20 mouse cellular contexts compared by ENCODE assay signal in genomic region chr8:13283200-13283599, GRCm38 (mm10). TPM values are rescaled to one million over a fixed set of nuclear protein-coding genes. Genes with fewer than 3 reads are reported as not detected.
DNase-seq lines count a peak whose midpoint lies in the region; ATAC-seq and TF ChIP-seq lines count a peak whose summit lies in the region.
"Had no signal": no experiment of that assay in that cellular context is flagged by ENCODE, and none has a peak within 500 bp of the region (broad histone marks: within the 10 kb centered on the region; RNA-seq: fewer than 3 reads in every experiment).

No protein-coding gene starts in this region.

- WGBS in forebrain, postnatal 0 days: 76% methylated on average over 1 of the region's 1 CpGs
- WGBS in forebrain, embryonic 13.5 days: 97% methylated on average over 1 of the region's 1 CpGs
- WGBS in kidney, adult 2 months: 72% methylated on average over 1 of the region's 1 CpGs
- WGBS in stomach, postnatal 0 days: 64% methylated on average over 1 of the region's 1 CpGs

- TF ChIP-seq POLR2A in kidney, adult 2 months (IDR thresholded peaks at IDR 0.05; ENCODE audit: low read depth, low read length): no peak

- no peak for ATAC-seq in forebrain, postnatal 0 days
- ATAC-seq in forebrain, embryonic 13.5 days: no peak
- ATAC-seq in stomach, postnatal 0 days (ENCODE audit: low FRiP score, low TSS enrichment): no peak
- ATAC-seq: Patski had no signal

- TF ChIP-seq CTCF in forebrain, postnatal 0 days (IDR thresholded peaks at IDR 0.05; ENCODE audit: low read depth): peak; percentile 34
- 0 out of 2 replicates have a peak, but pooled peaks have one; percentile 19 for TF ChIP-seq CTCF in kidney, adult 2 months (conservative IDR thresholded peaks at IDR 0.05; ENCODE audit: insufficient read depth, insufficient read length, low read depth, low read length)
- TF ChIP-seq CTCF in stomach, postnatal 0 days (IDR thresholded peaks at IDR 0.05; ENCODE audit: low read depth): peak; percentile 43

- peaks cover 5% of the 10 kb centered on the region; the same call in 1 of the 2 replicates for H3K4me1 ChIP-seq in forebrain, postnatal 0 days (ENCODE audit: insufficient read depth)
- peaks cover 12% of the 10 kb centered on the region for H3K4me1 ChIP-seq in forebrain, embryonic 13.5 days
- peaks cover 5% of the 10 kb centered on the region; the same call in 1 of the 2 replicates for H3K4me1 ChIP-seq in kidney, adult 2 months (ENCODE audit: control insufficient read depth, insufficient read depth, low read length)
- peaks cover 5% of the 10 kb centered on the region; the same call in 1 of the 2 replicates for H3K4me1 ChIP-seq in stomach, postnatal 0 days (replicated peaks; ENCODE audit: control insufficient read depth, insufficient read depth)

- H3K27me3 ChIP-seq in forebrain, postnatal 0 days (ENCODE audit: insufficient read depth, low read length): no peaks in the 10 kb centered on the region
- H3K27me3 ChIP-seq in forebrain, embryonic 13.5 days: no peaks in the 10 kb centered on the region
- H3K27me3 ChIP-seq in kidney, adult 2 months (replicated peaks; ENCODE audit: control insufficient read depth, insufficient read depth, low read length): no peaks in the 10 kb centered on the region
- H3K27me3 ChIP-seq in stomach, postnatal 0 days (ENCODE audit: control insufficient read depth, insufficient read depth, low read length): no peaks in the 10 kb centered on the region
- H3K27me3 ChIP-seq: embryonic facial prominence, embryonic 12.5 days; heart, embryonic 15.5 days; megakaryocyte, embryonic 14.5 days; neural tube, embryonic 15.5 days; Patski had no signal

- DNase-seq in forebrain, postnatal 0 days: no peak
- no peak for DNase-seq in kidney, adult 2 months
- DNase-seq in kidney, adult 9 months: no peak
- DNase-seq in retina, postnatal 1 day: peak; percentile 6
- no peak for DNase-seq in retina, embryonic 14.5 days (ENCODE audit: low spot score)
- DNase-seq in stomach, postnatal 0 days (ENCODE audit: low spot score): no peak
- no peak for DNase-seq in layer of hippocampus, postnatal 10 days (ENCODE audit: low spot score in 2 of 2)
- DNase-seq: adrenal gland, adult 2 months; kidney, postnatal 10 days; layer of hippocampus, adult 9-11 months; lung, embryonic 14.5 days; right cerebral cortex, adult 18-20 months; thymus, adult 18-20 months had no signal

- TF ChIP-seq EP300 in stomach, postnatal 0 days (optimal IDR thresholded peaks at IDR 0.05): no peak

- no peak overlapping the region for H3K4me3 ChIP-seq in forebrain, postnatal 0 days (ENCODE audit: low read depth, low read length)
- no peak overlapping the region for H3K4me3 ChIP-seq in forebrain, embryonic 13.5 days
- H3K4me3 ChIP-seq in kidney, adult 2 months (ENCODE audit: insufficient read depth, low read depth, low read length): no peak overlapping the region
- no peak overlapping the region for H3K4me3 ChIP-seq in stomach, postnatal 0 days (ENCODE audit: low read depth, low read length)
- H3K4me3 ChIP-seq: embryonic facial prominence, embryonic 12.5 days; heart, embryonic 15.5 days; limb, embryonic 10.5 days; megakaryocyte, embryonic 14.5 days; neural tube, embryonic 15.5 days had no signal

- H3K9ac ChIP-seq in forebrain, postnatal 0 days: no peak overlapping the region
- H3K9ac ChIP-seq in forebrain, embryonic 13.5 days: no peak overlapping the region
- no peak overlapping the region for H3K9ac ChIP-seq in stomach, postnatal 0 days (ENCODE audit: low read length)
- H3K9ac ChIP-seq: embryonic facial prominence, embryonic 12.5 days; heart, embryonic 15.5 days; lung, embryonic 14.5 days; neural tube, embryonic 15.5 days had no signal

- H3K27ac ChIP-seq in forebrain, postnatal 0 days (ENCODE audit: low read depth, low read length): no peak overlapping the region
- H3K27ac ChIP-seq in forebrain, embryonic 13.5 days: no peak overlapping the region
- H3K27ac ChIP-seq in kidney, adult 2 months (ENCODE audit: insufficient read depth, low read depth, low read length): no peak overlapping the region
- H3K27ac ChIP-seq in stomach, postnatal 0 days (replicated peaks): no peak overlapping the region
- H3K27ac ChIP-seq: embryonic facial prominence, embryonic 12.5 days; limb, embryonic 10.5 days; neural tube, embryonic 15.5 days had no signal

- no peaks in the 10 kb centered on the region for H3K9me3 ChIP-seq in forebrain, postnatal 0 days (ENCODE audit: low read length)
- no peaks in the 10 kb centered on the region for H3K9me3 ChIP-seq in forebrain, embryonic 13.5 days (replicated peaks)
- no peaks in the 10 kb centered on the region for H3K9me3 ChIP-seq in stomach, postnatal 0 days (ENCODE audit: control insufficient read depth, low read length)
- H3K9me3 ChIP-seq: embryonic facial prominence, embryonic 12.5 days; heart, embryonic 15.5 days; limb, embryonic 10.5 days; megakaryocyte, embryonic 14.5 days; neural tube, embryonic 15.5 days had no signal

- H3K36me3 ChIP-seq in forebrain, postnatal 0 days (ENCODE audit: insufficient read depth): 0 out of 2 replicates have a peak, but pooled peaks cover 3% of the 10 kb centered on the region
- H3K36me3 ChIP-seq in forebrain, embryonic 13.5 days (ENCODE audit: poor library complexity, severe bottlenecking): 0 out of 2 replicates have a peak, but pooled peaks cover 3% of the 10 kb centered on the region
- H3K36me3 ChIP-seq in kidney, adult 2 months (ENCODE audit: control insufficient read depth, insufficient read depth, low read length): no peaks in the 10 kb centered on the region
- H3K36me3 ChIP-seq in stomach, postnatal 0 days (ENCODE audit: control insufficient read depth, insufficient read depth, low read length): no peaks in the 10 kb centered on the region
- H3K36me3 ChIP-seq: embryonic facial prominence, embryonic 12.5 days; limb, embryonic 10.5 days; neural tube, embryonic 15.5 days had no signal

- no peak overlapping the region for H3K4me2 ChIP-seq in forebrain, postnatal 0 days (ENCODE audit: low read depth)
- no peak overlapping the region for H3K4me2 ChIP-seq in forebrain, embryonic 13.5 days
- no peak overlapping the region for H3K4me2 ChIP-seq in stomach, postnatal 0 days (replicated peaks; ENCODE audit: low read depth)
- H3K4me2 ChIP-seq: embryonic facial prominence, embryonic 12.5 days; lung, embryonic 14.5 days; neural tube, embryonic 15.5 days had no signal

RNA-seq across cellular contexts. Expression of gene Dcun1d2, which starts 4.7 kb away (rescaled TPM):
- total RNA-seq in forebrain, postnatal 0 days (2014; rRNA removed): 33.7 and 34.3 TPM in 2 replicates
- 24.2 and 27.2 TPM in 2 replicates for polyA plus RNA-seq in forebrain, postnatal 0 days (2015; fragmentation: Nextera tagmentation; extraction: Ambion mirVana)
- 31.6 and 35.1 TPM in 2 replicates for polyA plus RNA-seq in forebrain, embryonic 13.5 days (2015; fragmentation: Nextera tagmentation; extraction: Ambion mirVana)
- polyA plus RNA-seq in kidney, adult 2 months (2012; rRNA removed): 25.0 and 26.0 TPM in 2 replicates
- 9.6 and 9.9 TPM in 2 replicates for polyA plus RNA-seq in stomach, postnatal 0 days (2015; fragmentation: Nextera tagmentation; extraction: Ambion mirVana)
- total RNA-seq in layer of hippocampus, postnatal 10 days (2021): 10 to 100 TPM; 27.6 to 29.7 TPM

RNA-seq across cellular contexts. Expression of gene Tmco3, which starts 4.8 kb away (rescaled TPM):
- total RNA-seq in forebrain, postnatal 0 days (2014; rRNA removed): 21.1 and 24.9 TPM in 2 replicates
- polyA plus RNA-seq in forebrain, postnatal 0 days (2015; fragmentation: Nextera tagmentation; extraction: Ambion mirVana): 13.9 and 25.9 TPM in 2 replicates
- polyA plus RNA-seq in forebrain, embryonic 13.5 days (2015; fragmentation: Nextera tagmentation; extraction: Ambion mirVana): 40.3 and 40.4 TPM in 2 replicates
- 70.0 and 72.5 TPM in 2 replicates for polyA plus RNA-seq in kidney, adult 2 months (2012; rRNA removed)
- 14.7 and 15.5 TPM in 2 replicates for polyA plus RNA-seq in stomach, postnatal 0 days (2015; fragmentation: Nextera tagmentation; extraction: Ambion mirVana)
- total RNA-seq in layer of hippocampus, postnatal 10 days (2021): 10 to 100 TPM; 43.8 to 45.6 TPM

RNA-seq across cellular contexts. Expression of gene Adprhl1, which starts 29.2 kb away (rescaled TPM):
- 0.67 and 1.2 TPM in 2 replicates for total RNA-seq in forebrain, postnatal 0 days (2014; rRNA removed)
- polyA plus RNA-seq in forebrain, postnatal 0 days (2015; fragmentation: Nextera tagmentation; extraction: Ambion mirVana): not detected in 2 replicates
- polyA plus RNA-seq in forebrain, embryonic 13.5 days (2015; fragmentation: Nextera tagmentation; extraction: Ambion mirVana): 0.97 TPM in 1 of 2 replicates, not detected in the other
- polyA plus RNA-seq in kidney, adult 2 months (2012; rRNA removed): 0.18 and 0.99 TPM in 2 replicates
- 0.42 and 0.50 TPM in 2 replicates for polyA plus RNA-seq in stomach, postnatal 0 days (2015; fragmentation: Nextera tagmentation; extraction: Ambion mirVana)
- total RNA-seq in layer of hippocampus, postnatal 10 days (2021): 1 to 10 TPM; 2.2 to 3.1 TPM
- polyA plus RNA-seq: limb, embryonic 10.5 days; lung, embryonic 14.5 days had no signal

RNA-seq across cellular contexts. Expression of gene Tfdp1, which starts 55.4 kb away (rescaled TPM):
- total RNA-seq in forebrain, postnatal 0 days (2014; rRNA removed): 80.4 and 81.5 TPM in 2 replicates
- 80.8 and 96.8 TPM in 2 replicates for polyA plus RNA-seq in forebrain, postnatal 0 days (2015; fragmentation: Nextera tagmentation; extraction: Ambion mirVana)
- 167 and 170 TPM in 2 replicates for polyA plus RNA-seq in forebrain, embryonic 13.5 days (2015; fragmentation: Nextera tagmentation; extraction: Ambion mirVana)
- polyA plus RNA-seq in kidney, adult 2 months (2012; rRNA removed): 26.3 and 26.6 TPM in 2 replicates
- 65.8 and 69.3 TPM in 2 replicates for polyA plus RNA-seq in stomach, postnatal 0 days (2015; fragmentation: Nextera tagmentation; extraction: Ambion mirVana)
- total RNA-seq in layer of hippocampus, postnatal 10 days (2021): 10 to 100 TPM; 70.9 to 75.2 TPM
